Mouse (Mus musculus) E14TG2a.4 (cell line): ENCODE results near the gene Stat2.

Experiments
- CTCF ChIP-seq: conservative IDR thresholded peaks from 2 replicates; pipeline ENCODE4 v1.5.1; 2014; ENCODE audit warnings: low read length
- NANOG ChIP-seq: IDR thresholded peaks from 2 replicates; pipeline ENCODE4 v1.6.1; 2014; ENCODE audit warnings: borderline replicate concordance, low read length, mixed read lengths

DNA sequence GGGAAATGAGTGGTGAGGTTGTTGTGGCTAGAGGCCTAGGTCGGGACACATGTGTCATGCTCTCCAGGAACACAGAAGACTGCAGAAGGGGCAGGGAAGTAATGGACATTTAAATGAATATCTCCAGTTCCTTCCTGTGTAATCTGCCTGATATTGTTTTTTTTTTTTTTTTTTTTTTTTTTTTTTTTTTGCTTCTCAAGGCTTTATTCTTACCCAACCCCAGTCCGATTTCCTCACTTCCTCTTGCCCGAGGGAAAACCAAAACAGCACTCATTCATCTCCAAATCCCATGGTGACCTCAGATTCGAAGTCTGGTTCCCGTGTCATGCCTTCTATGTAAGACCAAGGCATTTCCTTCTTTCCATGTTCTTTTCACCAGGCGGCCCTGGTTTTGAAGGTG, 27.9 kb downstream of the Stat2 start:
- TF ChIP-seq CTCF (no peak), NANOG (no peak)
